22 mouse cellular contexts compared by ENCODE assay signal in the genomic region with DNA sequence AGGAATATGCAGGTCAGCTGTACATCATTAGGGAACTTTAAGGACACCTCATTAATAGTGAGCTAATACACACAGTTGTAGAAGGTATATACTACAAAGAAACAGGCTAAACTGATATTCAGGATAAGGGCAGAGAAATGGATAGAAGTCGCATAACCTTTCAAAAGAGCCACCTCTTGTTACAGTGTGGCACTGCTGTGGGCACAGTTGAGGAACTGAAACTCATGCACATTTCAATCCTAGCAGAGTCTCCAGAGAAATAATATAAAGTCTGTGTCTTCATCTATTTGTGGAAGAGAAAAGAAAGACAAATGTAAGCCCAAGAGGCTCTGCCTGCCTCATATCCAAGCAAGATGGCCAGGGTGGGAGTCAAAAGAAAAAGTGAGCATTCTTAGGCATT.
"Had no signal": no experiment of that assay in that cellular context is flagged by ENCODE, and none has a peak within 500 bp of the region (broad histone marks: within the 10 kb centered on the region; RNA-seq: fewer than 3 reads in every experiment).

No protein-coding gene starts in this region.

- H3K9me3 ChIP-seq: lung, embryonic 15.5 days; midbrain, embryonic 10.5 days; midbrain, embryonic 12.5 days; neural tube, embryonic 13.5 days; neural tube, embryonic 15.5 days had no signal

- H3K4me1 ChIP-seq: lung, embryonic 15.5 days; midbrain, embryonic 10.5 days; midbrain, embryonic 12.5 days; neural tube, embryonic 13.5 days; neural tube, embryonic 15.5 days had no signal

- H3K27ac ChIP-seq: lung, embryonic 15.5 days; macrophage; midbrain, embryonic 10.5 days; midbrain, embryonic 12.5 days; neural tube, embryonic 13.5 days; neural tube, embryonic 15.5 days had no signal

- H3K36me3 ChIP-seq: lung, embryonic 15.5 days; midbrain, embryonic 10.5 days; midbrain, embryonic 12.5 days; neural tube, embryonic 13.5 days; neural tube, embryonic 15.5 days had no signal

- ATAC-seq: liver, postnatal 0 days; lung, postnatal 0 days; midbrain, embryonic 16.5 days had no signal

- H3K27me3 ChIP-seq: lung, embryonic 15.5 days; midbrain, embryonic 12.5 days; neural tube, embryonic 13.5 days; neural tube, embryonic 15.5 days had no signal

- H3K4me2 ChIP-seq: lung, embryonic 15.5 days; midbrain, embryonic 12.5 days; neural tube, embryonic 13.5 days; neural tube, embryonic 15.5 days had no signal

- H3K4me3 ChIP-seq: lung, embryonic 15.5 days; midbrain, embryonic 10.5 days; midbrain, embryonic 12.5 days; myocyte; neural tube, embryonic 13.5 days; neural tube, embryonic 15.5 days had no signal

- H3K9ac ChIP-seq: liver, postnatal 0 days; lung, embryonic 15.5 days; midbrain, embryonic 12.5 days; neural tube, embryonic 13.5 days; neural tube, embryonic 15.5 days had no signal

- DNase-seq: liver, postnatal 0 days; lung, adult 2 months; lung, postnatal 14 days; lung, postnatal 36 days; midbrain, embryonic 14.5 days; retina, postnatal 1 day; right cerebral cortex, adult 18-20 months; right cerebral cortex, postnatal 25 days; right cerebral cortex, postnatal 4 days; spleen, adult 18-20 months; thymus, adult 18-20 months; thymus, postnatal 25 days; thymus, postnatal 4 days had no signal
